Mouse (Mus musculus) neural tube, embryonic 15.5 days (tissue): ENCODE measurements at regions not wholly inside any gene's neighbourhood (a gene's known extent, or its start where the extent isn't known, plus 50 kb on each side); places are given as distances from the start of the nearest gene placed in this dataset.

ENCODE experiments used
- ATAC-seq: fragments of 200-750 bp; cut with Nextera tagmentation; 2 replicates; pipeline ENCODE4 v1.8.0; 2017; ENCODE audit warnings: mild to moderate bottlenecking, moderate TSS enrichment, moderate library complexity; ENCODE audit not compliant: low FRiP score
- H3K27ac ChIP-seq: fragments of 300-500 bp; sonication (generic); replicated peaks from 2 replicates; pipeline ENCODE4 v1.5.1; 2015; ENCODE audit warnings: mild to moderate bottlenecking, inconsistent platforms
- H3K27me3 ChIP-seq: fragments of 300-500 bp; sonication (generic); replicated peaks from 2 replicates; pipeline ENCODE4 v1.6.1; 2015; ENCODE audit warnings: inconsistent platforms
- H3K36me3 ChIP-seq: fragments of 300-500 bp; sonication (generic); 2 replicates; pipeline ENCODE4 v1.6.1; 2015; ENCODE audit warnings: inconsistent platforms
- H3K4me1 ChIP-seq: fragments of 300-500 bp; sonication (generic); 2 replicates; pipeline ENCODE4 v1.6.1; 2015; ENCODE audit warnings: inconsistent platforms
- H3K4me2 ChIP-seq: fragments of 300-500 bp; sonication (generic); 2 replicates; pipeline ENCODE4 v1.6.1; 2015; ENCODE audit warnings: inconsistent platforms, mild to moderate bottlenecking, moderate library complexity
- H3K4me3 ChIP-seq: fragments of 300-500 bp; sonication (generic); replicated peaks from 2 replicates; pipeline ENCODE4 v1.5.1; 2015; ENCODE audit warnings: mild to moderate bottlenecking, inconsistent platforms
- H3K9ac ChIP-seq: fragments of 300-500 bp; sonication (generic); replicated peaks from 2 replicates; pipeline ENCODE4 v1.6.1; 2015; ENCODE audit warnings: mild to moderate bottlenecking, inconsistent platforms
- H3K9me3 ChIP-seq: fragments of 300-500 bp; sonication (generic); replicated peaks from 2 replicates; pipeline ENCODE4 v1.6.1; 2016; ENCODE audit warnings: inconsistent platforms
- WGBS: fragments of 180-500 bp; shearing (Covaris S2); methylation state at CpG from one replicate; pipeline ENCODE4 v1.1.7; 2015; ENCODE audit warnings: mixed read lengths; 5-methylcytosine and 5-hydroxymethylcytosine counted together

GRCm38 (mm10) chr1:67640353-67640752 is 517.5 kb downstream of the Cps1 start:
- peak; percentile 79 for ATAC-seq
- Histone ChIP-seq H3K27me3 (no peaks in the 10 kb centered on the region), H3K4me2 (no peak overlapping the region), H3K4me3 (no peak overlapping the region), H3K36me3 (no peaks in the 10 kb centered on the region), H3K4me1 (0 out of 2 replicates have a peak, but pooled peaks cover 3% of the 10 kb centered on the region), H3K27ac (no peak overlapping the region), H3K9me3 (no peaks in the 10 kb centered on the region), H3K9ac (no peak overlapping the region)
- WGBS = 18% methylated on average over 9 of the region's 9 CpGs

DNA sequence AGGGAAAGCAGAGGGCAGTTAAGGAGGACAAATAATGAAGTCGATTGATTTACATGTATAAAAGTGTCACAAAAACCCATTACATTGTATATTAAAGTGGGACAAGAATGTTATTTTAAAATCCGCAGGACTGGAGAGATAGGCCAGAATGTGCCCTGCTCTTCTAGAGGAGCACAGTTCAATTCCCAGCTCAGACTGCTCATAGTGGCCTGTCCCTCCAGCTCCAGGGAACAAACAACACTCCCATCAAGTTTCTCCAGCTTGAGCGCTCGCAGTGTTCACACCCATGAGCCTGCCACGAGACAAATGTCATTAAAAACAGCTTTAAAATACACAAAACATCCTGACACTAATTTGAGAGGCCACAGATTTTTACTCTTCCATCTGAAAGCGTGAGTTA is 517.9 kb downstream of the Cps1 start:
- no peaks in the 10 kb centered on the region for H3K9me3 ChIP-seq
- H3K9ac ChIP-seq = no peak overlapping the region
- H3K4me1 ChIP-seq = 0 out of 2 replicates have a peak, but pooled peaks cover 3% of the 10 kb centered on the region
- no peak overlapping the region for H3K4me3 ChIP-seq
- WGBS = 52% methylated on average over 6 of the region's 6 CpGs
- H3K4me2 ChIP-seq = no peak overlapping the region
- ATAC-seq = no peak
- no peaks in the 10 kb centered on the region for H3K36me3 ChIP-seq
- no peaks in the 10 kb centered on the region for H3K27me3 ChIP-seq
- H3K27ac ChIP-seq = no peak overlapping the region

DNA sequence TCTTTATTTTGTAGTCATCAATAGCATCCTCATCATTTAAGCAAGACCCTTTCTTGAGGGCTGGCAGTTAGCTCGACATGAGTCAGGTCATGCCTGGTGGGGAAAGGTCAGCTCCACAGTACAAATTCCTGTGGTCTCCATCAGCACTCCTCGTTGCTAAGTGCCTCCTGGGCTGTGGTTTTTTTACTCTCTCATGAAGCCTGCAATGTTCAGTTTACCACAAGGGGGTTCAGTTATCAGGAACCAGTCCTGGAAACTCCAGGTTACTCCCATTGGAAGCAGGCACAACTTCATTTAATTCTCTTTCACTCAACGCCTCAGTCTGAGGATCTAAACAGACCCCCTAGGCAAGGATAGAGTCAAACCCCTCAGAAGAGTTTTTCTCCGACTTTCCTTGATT is 520.8 kb downstream of the Cps1 start:
- H3K27me3 ChIP-seq = no peaks in the 10 kb centered on the region
- no peak for ATAC-seq
- no peak overlapping the region for H3K9ac ChIP-seq
- no peak overlapping the region for H3K4me3 ChIP-seq
- H3K9me3 ChIP-seq = no peaks in the 10 kb centered on the region
- no peak overlapping the region for H3K4me2 ChIP-seq
- no peaks in the 10 kb centered on the region for H3K36me3 ChIP-seq
- 0 out of 2 replicates have a peak, but pooled peaks cover 3% of the 10 kb centered on the region for H3K4me1 ChIP-seq
- 57% methylated on average over 4 of the region's 4 CpGs for WGBS
- no peak overlapping the region for H3K27ac ChIP-seq
